Mouse (Mus musculus) limb, embryonic 11.5 days (tissue): ENCODE measurements around the gene Rgs4. TPM values are rescaled to one million over a fixed set of nuclear protein-coding genes. Genes with fewer than 3 reads are reported as not detected.

Experiments used
- ATAC-seq: fragments of 200-750 bp; cut with Nextera tagmentation; 2 replicates; pipeline ENCODE4 v1.8.0; 2017; ENCODE audit warnings: low read depth; ENCODE audit not compliant: insufficient number of reproducible peaks, low FRiP score, low TSS enrichment
- DNase-seq: peaks from one replicate; pipeline ENCODE4 v3.0.0-alpha.2; 2015; ENCODE audit warnings: low spot score
- H3K27ac ChIP-seq: fragments of 300-500 bp; sonication (generic); replicated peaks from 2 replicates; pipeline ENCODE4 v1.5.1; 2014; ENCODE audit warnings: low read depth, mild to moderate bottlenecking, low read length
- H3K27me3 ChIP-seq: fragments of 300-500 bp; sonication (generic); 2 replicates; pipeline ENCODE4 v1.6.1; 2014; ENCODE audit warnings: mild to moderate bottlenecking, low read length, mixed read lengths; ENCODE audit not compliant: control insufficient read depth, insufficient read depth
- H3K36me3 ChIP-seq: fragments of 300-500 bp; sonication (generic); 2 replicates; pipeline ENCODE4 v1.6.1; 2014; ENCODE audit warnings: mild to moderate bottlenecking, low read length, moderate library complexity, mixed read lengths; ENCODE audit not compliant: control insufficient read depth, insufficient read depth
- H3K4me1 ChIP-seq: fragments of 300-500 bp; sonication (generic); 2 replicates; pipeline ENCODE4 v1.6.1; 2014; ENCODE audit warnings: low read length, mixed read lengths; ENCODE audit not compliant: control insufficient read depth, insufficient read depth
- H3K4me2 ChIP-seq: fragments of 300-500 bp; sonication (generic); 2 replicates; pipeline ENCODE4 v1.6.1; 2014; ENCODE audit warnings: low read depth, mild to moderate bottlenecking, moderate library complexity; ENCODE audit not compliant: severe bottlenecking
- H3K4me3 ChIP-seq: fragments of 300-500 bp; sonication (generic); 2 replicates; pipeline ENCODE4 v1.5.1; 2014; ENCODE audit warnings: low read depth, low read length
- H3K9ac ChIP-seq: fragments of 300-500 bp; sonication (generic); 2 replicates; pipeline ENCODE4 v1.6.1; 2014; ENCODE audit warnings: mild to moderate bottlenecking, low read length
- H3K9me3 ChIP-seq: fragments of 300-500 bp; sonication (generic); 2 replicates; pipeline ENCODE4 v1.6.1; 2016; ENCODE audit warnings: low read length; ENCODE audit not compliant: control insufficient read depth
- WGBS: fragments of 180-500 bp; shearing (Covaris S2); extraction: QIAGEN DNeasy Blood & Tissue Kit; methylation state at CpG from one replicate; pipeline ENCODE4 v1.1.7; 2014; 5-methylcytosine and 5-hydroxymethylcytosine counted together
- polyA plus RNA-seq: library from polyadenylated mRNA; unstranded; fragments of >200 nt; fragmentation: Nextera tagmentation; extraction: Ambion mirVana; gene quantifications from 2 replicates; pipeline ENCODE4 v1.2.1, GENCODE M21; 2014

Gene Rgs4
- polyA plus RNA-seq, 1 experiment from 2014 or later, result 0.41 TPM

- no peak for DNase-seq
- Histone ChIP-seq H3K9ac (no peak overlapping the region), H3K4me2 (no peak overlapping the region), H3K9me3 (no peaks in the 10 kb centered on the region), H3K4me1 (no peaks in the 10 kb centered on the region), H3K27me3 (peaks cover 6% of the 10 kb centered on the region; the same call in 1 of the 2 replicates), H3K4me3 (no peak overlapping the region), H3K36me3 (no peaks in the 10 kb centered on the region), H3K27ac (no peak overlapping the region)
- WGBS, result 66% methylated on average over 5 of the region's 5 CpGs
- ATAC-seq, result no peak
These were observed 997 bp upstream of the Rgs4 start for GRCm38 (mm10) chr1:169748439-169748838.

GRCm38 (mm10) chr1:169747902-169748301 is 460 bp upstream of the Rgs4 start:
- H3K27ac ChIP-seq, result no peak overlapping the region
- no peak for ATAC-seq

GRCm38 (mm10) chr1:169741147-169741546 is 6.3 kb downstream of the Rgs4 start:
- Histone ChIP-seq H3K36me3 (no peaks in the 10 kb centered on the region), H3K9me3 (no peaks in the 10 kb centered on the region), H3K4me3 (no peak overlapping the region), H3K4me1 (no peaks in the 10 kb centered on the region), H3K27me3 (no peaks in the 10 kb centered on the region), H3K4me2 (no peak overlapping the region), H3K9ac (no peak overlapping the region), H3K27ac (no peak overlapping the region)
- no peak for DNase-seq
- ATAC-seq, result no peak
- WGBS, result 90% methylated on average over 5 of the region's 5 CpGs

More at GRCm38 (mm10) chr1:169747902-169748301, 460 bp upstream of the Rgs4 start:
- peak overlapping the region; percentile 51; the same call in 1 of the 2 replicates for H3K4me2 ChIP-seq
- no peaks in the 10 kb centered on the region for H3K9me3 ChIP-seq
- 51% methylated on average over 6 of the region's 6 CpGs for WGBS
- no peak overlapping the region for H3K4me3 ChIP-seq
- H3K4me1 ChIP-seq, result no peaks in the 10 kb centered on the region
- DNase-seq, result no peak
- H3K27me3 ChIP-seq, result peaks cover 6% of the 10 kb centered on the region; the same call in 1 of the 2 replicates
- H3K9ac ChIP-seq, result no peak overlapping the region
- no peaks in the 10 kb centered on the region for H3K36me3 ChIP-seq

GRCm38 (mm10) chr1:169737231-169737630 is 10.2 kb downstream of the Rgs4 start:
- ATAC-seq, result no peak

GRCm38 (mm10) chr1:169736139-169736538 is 11.3 kb downstream of the Rgs4 start:
- ATAC-seq (no peak), DNase-seq (no peak)
- Histone ChIP-seq H3K36me3 (no peaks in the 10 kb centered on the region), H3K27me3 (no peaks in the 10 kb centered on the region), H3K27ac (no peak overlapping the region), H3K4me3 (no peak overlapping the region), H3K9me3 (no peaks in the 10 kb centered on the region), H3K4me1 (no peaks in the 10 kb centered on the region), H3K9ac (no peak overlapping the region), H3K4me2 (no peak overlapping the region)
- WGBS, result 75% methylated on average over 6 of the region's 6 CpGs

More at GRCm38 (mm10) chr1:169737231-169737630, 10.2 kb downstream of the Rgs4 start:
- Histone ChIP-seq H3K9ac (no peak overlapping the region), H3K36me3 (no peaks in the 10 kb centered on the region), H3K27me3 (no peaks in the 10 kb centered on the region), H3K4me3 (no peak overlapping the region), H3K4me2 (no peak overlapping the region), H3K27ac (no peak overlapping the region), H3K9me3 (no peaks in the 10 kb centered on the region), H3K4me1 (no peaks in the 10 kb centered on the region)
- WGBS, result 87% methylated on average over 6 of the region's 6 CpGs
- DNase-seq, result no peak

- no peak for ATAC-seq
- Histone ChIP-seq H3K27ac (no peak overlapping the region), H3K36me3 (no peaks in the 10 kb centered on the region), H3K27me3 (no peaks in the 10 kb centered on the region), H3K9me3 (no peaks in the 10 kb centered on the region), H3K4me2 (no peak overlapping the region), H3K4me3 (no peak overlapping the region), H3K9ac (no peak overlapping the region), H3K4me1 (no peaks in the 10 kb centered on the region)
- WGBS, result 77% methylated on average over 7 of the region's 7 CpGs
- no peak for DNase-seq
These were observed 16.8 kb downstream of the Rgs4 start for GRCm38 (mm10) chr1:169730599-169731100.

- Histone ChIP-seq H3K4me1 (no peaks in the 10 kb centered on the region), H3K4me2 (no peak overlapping the region), H3K36me3 (no peaks in the 10 kb centered on the region), H3K9me3 (no peaks in the 10 kb centered on the region), H3K27me3 (no peaks in the 10 kb centered on the region), H3K9ac (no peak overlapping the region), H3K4me3 (no peak overlapping the region), H3K27ac (no peak overlapping the region)
- DNase-seq (no peak), ATAC-seq (no peak)
- 73% methylated on average over 3 of the region's 3 CpGs for WGBS
These were observed 21.1 kb downstream of the Rgs4 start for GRCm38 (mm10) chr1:169726319-169726718.

GRCm38 (mm10) chr1:169721836-169722235 is 25.6 kb downstream of the Rgs4 start:
- H3K9ac ChIP-seq, result no peak overlapping the region
- H3K27ac ChIP-seq, result no peak overlapping the region
- H3K4me2 ChIP-seq, result no peak overlapping the region
- no peaks in the 10 kb centered on the region for H3K9me3 ChIP-seq
- no peak for ATAC-seq
- H3K36me3 ChIP-seq, result no peaks in the 10 kb centered on the region
- H3K4me1 ChIP-seq, result no peaks in the 10 kb centered on the region
- no peaks in the 10 kb centered on the region for H3K27me3 ChIP-seq
- no peak for DNase-seq
- H3K4me3 ChIP-seq, result no peak overlapping the region
- 78% methylated on average over 2 of the region's 2 CpGs for WGBS
